Mouse (Mus musculus) heart, embryonic 11.5 days (tissue): ENCODE results near the gene Hepacam2. TPM values are rescaled to one million over a fixed set of nuclear protein-coding genes. Genes with fewer than 3 reads are reported as not detected.

ENCODE experiments used
- ATAC-seq: fragments of 200-750 bp; cut with Nextera tagmentation; replicated peaks from 2 replicates; pipeline ENCODE4 v1.8.0; 2017; ENCODE audit warnings: moderate library complexity; ENCODE audit not compliant: insufficient number of reproducible peaks, low FRiP score, low TSS enrichment
- H3K27ac ChIP-seq: fragments of 300-500 bp; sonication (generic); 2 replicates; pipeline ENCODE4 v1.5.1; 2014; ENCODE audit warnings: mild to moderate bottlenecking, low read depth, low read length
- H3K27me3 ChIP-seq: fragments of 300-500 bp; sonication (generic); 2 replicates; pipeline ENCODE4 v1.6.1; 2014; ENCODE audit warnings: mild to moderate bottlenecking, low read length, mixed read lengths; ENCODE audit not compliant: control insufficient read depth, insufficient read depth
- H3K36me3 ChIP-seq: fragments of 300-500 bp; sonication (generic); 2 replicates; pipeline ENCODE4 v1.6.1; 2014; ENCODE audit warnings: mild to moderate bottlenecking, low read length, moderate library complexity, mixed read lengths; ENCODE audit not compliant: control insufficient read depth, insufficient read depth
- H3K4me1 ChIP-seq: fragments of 300-500 bp; sonication (generic); 2 replicates; pipeline ENCODE4 v1.6.1; 2014; ENCODE audit warnings: low read length; ENCODE audit not compliant: control insufficient read depth, insufficient read depth
- H3K4me2 ChIP-seq: fragments of 300-500 bp; sonication (generic); 2 replicates; pipeline ENCODE4 v1.6.1; 2014; ENCODE audit warnings: mild to moderate bottlenecking, moderate library complexity
- H3K4me3 ChIP-seq: fragments of 300-500 bp; sonication (generic); 2 replicates; pipeline ENCODE4 v1.5.1; 2014; ENCODE audit warnings: low read depth, low read length
- H3K9ac ChIP-seq: fragments of 300-500 bp; sonication (generic); 2 replicates; pipeline ENCODE4 v1.6.1; 2014; ENCODE audit warnings: mild to moderate bottlenecking, low read depth, low read length, moderate library complexity
- H3K9me3 ChIP-seq: fragments of 300-500 bp; sonication (generic); replicated peaks from 2 replicates; pipeline ENCODE4 v1.6.1; 2016; ENCODE audit warnings: low read length; ENCODE audit not compliant: control insufficient read depth
- WGBS: fragments of 180-500 bp; shearing (Covaris S2); extraction: QIAGEN DNeasy Blood & Tissue Kit; methylation state at CpG from one replicate; pipeline ENCODE4 v1.1.7; 2014; ENCODE audit not compliant: insufficient replicate concordance; 5-methylcytosine and 5-hydroxymethylcytosine counted together
- polyA plus RNA-seq: library from polyadenylated mRNA; unstranded; fragments of >200 nt; fragmentation: Nextera tagmentation; extraction: Ambion mirVana; gene quantifications from 2 replicates; pipeline ENCODE4 v1.2.1, GENCODE M21; 2014

Gene Hepacam2
- polyA plus RNA-seq, 1 experiment from 2014 or later: 0.09 TPM

GRCm38 (mm10) chr6:3485133-3485532 is 13.0 kb downstream of the Hepacam2 start:
- H3K4me3 ChIP-seq: no peak overlapping the region
- no peaks in the 10 kb centered on the region for H3K27me3 ChIP-seq
- no peaks in the 10 kb centered on the region for H3K9me3 ChIP-seq
- ATAC-seq: no peak
- no peaks in the 10 kb centered on the region for H3K36me3 ChIP-seq
- H3K27ac ChIP-seq: no peak overlapping the region
- H3K4me2 ChIP-seq: no peak overlapping the region
- no peak overlapping the region for H3K9ac ChIP-seq
- WGBS: 72% methylated on average over 3 of the region's 3 CpGs
- H3K4me1 ChIP-seq: no peaks in the 10 kb centered on the region

- Histone ChIP-seq H3K9me3 (no peaks in the 10 kb centered on the region), H3K27ac (no peak overlapping the region), H3K4me3 (no peak overlapping the region), H3K27me3 (no peaks in the 10 kb centered on the region), H3K9ac (no peak overlapping the region), H3K4me2 (no peak overlapping the region), H3K4me1 (no peaks in the 10 kb centered on the region), H3K36me3 (no peaks in the 10 kb centered on the region)
- ATAC-seq: no peak
- WGBS: 70% methylated on average over 3 of the region's 3 CpGs
These were observed 16.4 kb downstream of the Hepacam2 start for GRCm38 (mm10) chr6:3481705-3482104.

- H3K9ac ChIP-seq: no peak overlapping the region
- H3K27ac ChIP-seq: no peak overlapping the region
- H3K27me3 ChIP-seq: no peaks in the 10 kb centered on the region
- ATAC-seq: no peak
- no peaks in the 10 kb centered on the region for H3K4me1 ChIP-seq
- 76% methylated on average over 5 of the region's 5 CpGs for WGBS
- H3K4me3 ChIP-seq: no peak overlapping the region
- H3K4me2 ChIP-seq: no peak overlapping the region
- no peaks in the 10 kb centered on the region for H3K36me3 ChIP-seq
- no peaks in the 10 kb centered on the region for H3K9me3 ChIP-seq
These were observed 18.2 kb downstream of the Hepacam2 start for GRCm38 (mm10) chr6:3479853-3480252.

DNA sequence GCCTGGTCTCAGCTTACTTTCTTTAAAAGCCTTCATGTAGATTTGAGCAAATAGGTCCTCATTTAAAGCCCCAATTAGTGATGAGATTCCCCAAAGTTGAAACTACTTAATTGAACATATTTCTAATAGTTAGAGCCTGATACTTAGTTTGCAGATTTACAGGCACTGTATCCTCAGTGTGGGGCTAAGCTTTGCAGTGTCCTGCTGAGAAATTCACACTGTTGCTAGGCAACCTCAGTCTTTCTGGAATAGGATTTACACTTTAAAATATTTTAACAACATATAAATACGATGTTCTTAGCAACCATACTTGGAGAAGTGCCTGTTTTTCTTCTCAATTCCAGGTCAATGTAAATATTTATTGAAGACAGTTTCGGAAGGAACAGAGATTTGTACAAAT is 21.8 kb downstream of the Hepacam2 start:
- H3K4me1 ChIP-seq: no peaks in the 10 kb centered on the region
- H3K36me3 ChIP-seq: no peaks in the 10 kb centered on the region
- H3K9ac ChIP-seq: no peak overlapping the region
- no peak overlapping the region for H3K4me3 ChIP-seq
- no peak overlapping the region for H3K27ac ChIP-seq
- 61% methylated on average over 2 of the region's 2 CpGs for WGBS
- no peaks in the 10 kb centered on the region for H3K9me3 ChIP-seq
- no peak overlapping the region for H3K4me2 ChIP-seq
- ATAC-seq: no peak
- no peaks in the 10 kb centered on the region for H3K27me3 ChIP-seq

DNA sequence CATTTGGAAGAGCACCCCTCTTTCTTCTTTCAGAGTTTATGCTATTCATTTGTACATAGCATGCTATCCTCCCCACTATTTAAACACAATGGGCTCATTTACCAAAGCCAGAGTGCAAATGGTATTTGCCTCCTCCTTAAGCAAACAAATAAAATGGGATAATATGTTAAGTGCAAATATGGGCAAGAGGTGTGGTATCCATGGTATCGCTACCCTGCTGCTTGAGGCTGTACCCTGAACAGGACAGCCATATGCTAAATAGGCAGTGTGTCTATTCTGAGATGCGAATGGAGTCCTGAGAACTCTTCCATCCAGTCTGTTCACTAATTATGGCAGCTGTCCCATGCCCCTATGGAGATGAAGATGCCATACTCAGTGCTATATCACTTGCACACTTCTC is 27.4 kb downstream of the Hepacam2 start:
- no peak for ATAC-seq
- H3K27ac ChIP-seq: no peak overlapping the region

DNA sequence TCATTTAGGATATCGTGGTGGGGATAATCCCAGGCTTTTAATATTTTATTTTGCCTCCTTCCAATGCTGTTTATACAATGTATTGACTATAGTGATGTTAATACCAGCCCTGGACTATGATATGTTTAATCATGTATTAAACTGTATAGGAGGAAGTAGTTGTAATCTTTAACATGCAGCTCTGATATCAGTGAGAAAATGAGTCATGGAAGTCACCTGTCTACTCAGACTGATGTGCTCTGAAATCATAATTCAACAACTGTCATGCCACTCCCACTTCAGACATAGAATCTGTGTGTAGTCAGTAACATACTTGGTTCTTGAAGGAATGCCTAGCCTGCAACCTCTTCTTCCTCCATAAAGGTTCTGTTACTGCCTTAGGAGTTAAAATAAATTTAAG is 29.5 kb downstream of the Hepacam2 start:
- no peak overlapping the region for H3K4me3 ChIP-seq
- no peaks in the 10 kb centered on the region for H3K36me3 ChIP-seq
- no peak overlapping the region for H3K4me2 ChIP-seq
- H3K4me1 ChIP-seq: no peaks in the 10 kb centered on the region
- WGBS: 56% methylated on average over 1 of the region's 1 CpGs
- H3K27me3 ChIP-seq: no peaks in the 10 kb centered on the region
- no peak overlapping the region for H3K27ac ChIP-seq
- ATAC-seq: no peak
- H3K9ac ChIP-seq: no peak overlapping the region
- H3K9me3 ChIP-seq: no peaks in the 10 kb centered on the region

More for the DNA sequence above, 27.4 kb downstream of the Hepacam2 start:
- Histone ChIP-seq H3K9me3 (no peaks in the 10 kb centered on the region), H3K4me3 (no peak overlapping the region), H3K27me3 (no peaks in the 10 kb centered on the region), H3K9ac (no peak overlapping the region), H3K36me3 (no peaks in the 10 kb centered on the region), H3K4me1 (no peaks in the 10 kb centered on the region), H3K4me2 (no peak overlapping the region)
- WGBS: 60% methylated on average over 2 of the region's 2 CpGs

- Histone ChIP-seq H3K4me1 (no peaks in the 10 kb centered on the region), H3K27me3 (no peaks in the 10 kb centered on the region), H3K9me3 (no peaks in the 10 kb centered on the region), H3K4me2 (no peak overlapping the region), H3K9ac (no peak overlapping the region), H3K27ac (no peak overlapping the region), H3K4me3 (no peak overlapping the region), H3K36me3 (no peaks in the 10 kb centered on the region)
- WGBS: 80% methylated on average over 2 of the region's 2 CpGs
- ATAC-seq: no peak
These were observed 34.5 kb downstream of the Hepacam2 start for GRCm38 (mm10) chr6:3463594-3463993.

DNA sequence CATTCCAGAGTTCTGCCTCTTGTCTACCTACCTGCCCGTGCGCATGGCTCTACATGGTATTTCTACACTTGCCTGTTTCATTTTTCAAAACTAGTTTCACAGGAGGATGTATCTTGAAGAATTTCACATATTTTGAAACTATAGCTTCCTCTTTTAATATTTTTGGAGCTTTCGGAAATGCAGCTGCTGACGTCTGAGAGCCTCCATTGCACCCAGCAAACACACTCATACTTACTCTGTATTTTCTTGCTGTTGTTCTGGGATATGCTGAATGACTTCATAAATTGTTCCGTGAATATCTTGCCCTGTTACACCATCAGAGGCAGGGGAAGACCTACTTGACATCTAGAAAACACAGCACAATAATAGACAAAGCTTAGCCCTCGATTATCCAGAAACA is 35.1 kb downstream of the Hepacam2 start:
- Histone ChIP-seq H3K27ac (no peak overlapping the region), H3K9me3 (no peaks in the 10 kb centered on the region), H3K4me3 (no peak overlapping the region), H3K36me3 (no peaks in the 10 kb centered on the region), H3K4me2 (no peak overlapping the region), H3K9ac (no peak overlapping the region), H3K27me3 (no peaks in the 10 kb centered on the region), H3K4me1 (no peaks in the 10 kb centered on the region)
- WGBS: 73% methylated on average over 6 of the region's 6 CpGs
- no peak for ATAC-seq

- ATAC-seq: no peak
- WGBS: 62% methylated on average over 11 of the region's 11 CpGs
These were observed 42.1 kb downstream of the Hepacam2 start for GRCm38 (mm10) chr6:3455944-3456536.

More at GRCm38 (mm10) chr6:3455944-3456536, 42.1 kb downstream of the Hepacam2 start:
- Histone ChIP-seq H3K27me3 (no peaks in the 10 kb centered on the region), H3K9me3 (no peaks in the 10 kb centered on the region), H3K4me1 (no peaks in the 10 kb centered on the region), H3K9ac (no peak overlapping the region), H3K4me2 (no peak overlapping the region), H3K4me3 (no peak overlapping the region), H3K27ac (no peak overlapping the region), H3K36me3 (no peaks in the 10 kb centered on the region)
